ENCODE assay signal across 29 mouse cellular contexts in genomic region chr4:72629416-72629815, GRCm38 (mm10).
DNase-seq lines count a peak whose midpoint lies in the region; ATAC-seq and TF ChIP-seq lines count a peak whose summit lies in the region.
"Had no signal": no experiment of that assay in that cellular context is flagged by ENCODE, and none has a peak within 500 bp of the region (broad histone marks: within the 10 kb centered on the region; RNA-seq: fewer than 3 reads in every experiment).

No protein-coding gene starts in this region.

- H3K27ac ChIP-seq in forebrain, embryonic 15.5 days (replicated peaks) = no peak overlapping the region
- H3K27ac ChIP-seq in forebrain, embryonic 10.5 days = no peak overlapping the region
- no peak overlapping the region for H3K27ac ChIP-seq in midbrain, embryonic 14.5 days (replicated peaks; ENCODE audit: low read depth, low read length)
- no peak overlapping the region for H3K27ac ChIP-seq in layer of hippocampus, adult 2 months
- H3K27ac ChIP-seq: embryonic facial prominence, embryonic 13.5 days; heart, embryonic 15.5 days; kidney, postnatal 0 days; limb, embryonic 15.5 days; liver, embryonic 13.5 days; neural tube, embryonic 15.5 days; stomach, embryonic 15.5 days had no signal

- no peak overlapping the region for H3K9ac ChIP-seq in forebrain, embryonic 15.5 days (replicated peaks)
- H3K9ac ChIP-seq in midbrain, embryonic 14.5 days (replicated peaks; ENCODE audit: low read length) = no peak overlapping the region
- H3K9ac ChIP-seq: embryonic facial prominence, embryonic 13.5 days; heart, embryonic 15.5 days; limb, embryonic 15.5 days; liver, embryonic 13.5 days; neural tube, embryonic 15.5 days; stomach, embryonic 15.5 days had no signal

- DNase-seq in forebrain, embryonic 10.5 days (ENCODE audit: extremely low spot score, low spot score) = no peak
- DNase-seq in ES-CJ7 (ENCODE audit: low read depth, low spot score) (peak; percentile 19), ZHBTc4 (ENCODE audit: low read depth, low spot score) (peak; percentile 25)
- peak; percentile 27 for DNase-seq in midbrain, embryonic 14.5 days
- DNase-seq in layer of hippocampus, adult 2 months (ENCODE audit: low spot score in 2 of 2) = no peak
- no peak for DNase-seq in kidney, postnatal 10 days
- DNase-seq: adrenal gland, adult 8-10 months; cerebellum, adult 8-10 months; cerebellum, postnatal 25 days; gastrocnemius, postnatal 10 days; kidney, adult 2 months; liver, embryonic 13.5 days; lung, adult 18-20 months; lung, postnatal 4 days; retina, postnatal 1 day; right cerebral cortex, postnatal 25 days had no signal

- WGBS in forebrain, embryonic 15.5 days = 22% methylated on average over 3 of the region's 3 CpGs
- 38% methylated on average over 3 of the region's 3 CpGs for WGBS in forebrain, embryonic 10.5 days
- 19% methylated on average over 3 of the region's 3 CpGs for WGBS in midbrain, embryonic 14.5 days

- H3K4me2 ChIP-seq in forebrain, embryonic 15.5 days (replicated peaks) = no peak overlapping the region
- H3K4me2 ChIP-seq in midbrain, embryonic 14.5 days (ENCODE audit: low read length) = no peak overlapping the region
- H3K4me2 ChIP-seq: embryonic facial prominence, embryonic 13.5 days; heart, embryonic 15.5 days; limb, embryonic 15.5 days; liver, embryonic 13.5 days; neural tube, embryonic 15.5 days; stomach, embryonic 15.5 days had no signal

- no peaks in the 10 kb centered on the region for H3K4me1 ChIP-seq in forebrain, embryonic 15.5 days
- peaks cover 13% of the 10 kb centered on the region; the same call in 1 of the 2 replicates for H3K4me1 ChIP-seq in forebrain, embryonic 10.5 days
- H3K4me1 ChIP-seq in midbrain, embryonic 14.5 days (ENCODE audit: control insufficient read depth, insufficient read depth, low read length) = no peaks in the 10 kb centered on the region
- H3K4me1 ChIP-seq: heart, embryonic 15.5 days; liver, embryonic 13.5 days; megakaryocyte, embryonic 14.5 days; neural tube, embryonic 15.5 days; stomach, embryonic 15.5 days had no signal

- 0 out of 2 replicates have a peak, but pooled peaks have one; percentile 32 for ATAC-seq in forebrain, embryonic 15.5 days (replicated peaks)
- ATAC-seq in midbrain, embryonic 14.5 days (ENCODE audit: low FRiP score, low TSS enrichment) = no peak
- ATAC-seq: CD4-positive, CD25-positive, alpha-beta regulatory T cell, adult 4 months; forebrain, embryonic 14.5 days; hindbrain, embryonic 16.5 days; lung, postnatal 0 days had no signal

- no peaks in the 10 kb centered on the region for H3K9me3 ChIP-seq in forebrain, embryonic 15.5 days
- H3K9me3 ChIP-seq in forebrain, embryonic 10.5 days = no peaks in the 10 kb centered on the region
- H3K9me3 ChIP-seq in midbrain, embryonic 14.5 days (ENCODE audit: control insufficient read depth, low read length) = peaks cover 3% of the 10 kb centered on the region; the same call in 1 of the 2 replicates
- H3K9me3 ChIP-seq: heart, embryonic 15.5 days; limb, embryonic 15.5 days; liver, embryonic 13.5 days; neural tube, embryonic 15.5 days; stomach, embryonic 15.5 days had no signal

- TF ChIP-seq CTCF in layer of hippocampus, adult 2 months (conservative IDR thresholded peaks at IDR 0.05) = no peak

- no peaks in the 10 kb centered on the region for H3K36me3 ChIP-seq in forebrain, embryonic 15.5 days
- no peaks in the 10 kb centered on the region for H3K36me3 ChIP-seq in forebrain, embryonic 10.5 days (replicated peaks)
- no peaks in the 10 kb centered on the region for H3K36me3 ChIP-seq in midbrain, embryonic 14.5 days (ENCODE audit: control insufficient read depth, insufficient read depth, low read length)
- H3K36me3 ChIP-seq: embryonic facial prominence, embryonic 13.5 days; heart, embryonic 15.5 days; limb, embryonic 15.5 days; liver, embryonic 13.5 days; neural tube, embryonic 15.5 days; stomach, embryonic 15.5 days had no signal

- H3K27me3 ChIP-seq in forebrain, embryonic 15.5 days = no peaks in the 10 kb centered on the region
- no peaks in the 10 kb centered on the region for H3K27me3 ChIP-seq in forebrain, embryonic 10.5 days (ENCODE audit: poor library complexity, severe bottlenecking)
- no peaks in the 10 kb centered on the region for H3K27me3 ChIP-seq in midbrain, embryonic 14.5 days (ENCODE audit: control insufficient read depth, insufficient read depth, low read length)
- H3K27me3 ChIP-seq: heart, embryonic 15.5 days; limb, embryonic 15.5 days; liver, embryonic 13.5 days; megakaryocyte, embryonic 14.5 days; neural tube, embryonic 15.5 days; stomach, embryonic 15.5 days had no signal

- no peak overlapping the region for H3K4me3 ChIP-seq in forebrain, embryonic 15.5 days
- H3K4me3 ChIP-seq in forebrain, embryonic 10.5 days = no peak overlapping the region
- H3K4me3 ChIP-seq in midbrain, embryonic 14.5 days (replicated peaks; ENCODE audit: low read depth, low read length) = no peak overlapping the region
- no peak overlapping the region for H3K4me3 ChIP-seq in layer of hippocampus, adult 2 months
- H3K4me3 ChIP-seq: embryonic facial prominence, embryonic 13.5 days; erythroblast, embryonic 14.5 days; heart, embryonic 15.5 days; limb, embryonic 15.5 days; liver, embryonic 13.5 days; megakaryocyte, embryonic 14.5 days; neural tube, embryonic 15.5 days; stomach, embryonic 15.5 days had no signal

Comparison
In these comparisons a context has a peak if more than half of its experiments do, and no peak if none do; other contexts are left out.
1. DNase-seq: peak in ES-CJ7 (single experiment), ZHBTc4 (single experiment) and midbrain, embryonic 14.5 days (single experiment); none in forebrain, embryonic 10.5 days (single experiment), layer of hippocampus, adult 2 months (0 of 2) and kidney, postnatal 10 days (single experiment).